Mouse (Mus musculus) adrenal gland (tissue): ENCODE measurements at regions not wholly inside any gene's neighbourhood (a gene's known extent, or its start where the extent isn't known, plus 50 kb on each side); places are given as distances from the start of the nearest gene placed in this dataset.

ENCODE experiments used
- intact Hi-C: fragments of 180-260 bp; cut with DNase I; formaldehyde crosslinking; loops from one replicate; pipeline ENCODE4 v1.15.1; 2025

DNA sequence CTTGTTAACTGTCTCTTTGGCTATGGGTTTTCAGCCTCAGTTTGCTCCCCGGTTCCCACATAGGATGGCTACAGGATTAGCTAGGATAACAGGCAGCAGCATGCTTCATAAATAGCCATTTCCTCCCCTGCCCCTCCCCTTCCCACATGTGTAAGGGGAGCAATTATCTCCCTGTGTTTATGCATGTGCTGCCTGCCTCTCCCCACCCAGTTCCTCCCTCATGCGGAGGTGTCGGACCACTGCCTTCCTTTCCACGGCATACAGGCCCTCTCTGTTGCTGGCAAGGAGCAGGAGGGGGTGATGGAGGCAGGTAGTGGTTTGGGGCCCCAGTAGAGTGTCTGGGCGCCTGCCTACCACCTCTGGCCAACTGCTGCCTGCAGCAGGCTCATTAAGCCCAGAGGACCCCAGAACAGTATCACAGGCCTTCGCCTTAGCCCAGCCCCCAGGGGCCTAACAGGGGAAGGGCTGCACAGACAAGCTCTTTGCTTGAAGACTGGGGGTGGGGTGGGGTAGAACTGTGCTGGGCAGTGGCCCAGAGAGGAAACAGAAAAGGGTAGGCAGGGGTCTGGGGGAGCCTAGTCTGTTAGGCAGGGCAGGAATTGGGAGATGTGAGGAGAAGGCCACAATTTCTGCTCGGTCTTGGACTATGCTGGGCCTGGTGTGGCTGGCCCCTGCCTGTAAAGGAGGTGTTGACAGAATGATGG lies 79.1 kb upstream of the Pja1 start:
- intact Hi-C loops = no loop called here

DNA sequence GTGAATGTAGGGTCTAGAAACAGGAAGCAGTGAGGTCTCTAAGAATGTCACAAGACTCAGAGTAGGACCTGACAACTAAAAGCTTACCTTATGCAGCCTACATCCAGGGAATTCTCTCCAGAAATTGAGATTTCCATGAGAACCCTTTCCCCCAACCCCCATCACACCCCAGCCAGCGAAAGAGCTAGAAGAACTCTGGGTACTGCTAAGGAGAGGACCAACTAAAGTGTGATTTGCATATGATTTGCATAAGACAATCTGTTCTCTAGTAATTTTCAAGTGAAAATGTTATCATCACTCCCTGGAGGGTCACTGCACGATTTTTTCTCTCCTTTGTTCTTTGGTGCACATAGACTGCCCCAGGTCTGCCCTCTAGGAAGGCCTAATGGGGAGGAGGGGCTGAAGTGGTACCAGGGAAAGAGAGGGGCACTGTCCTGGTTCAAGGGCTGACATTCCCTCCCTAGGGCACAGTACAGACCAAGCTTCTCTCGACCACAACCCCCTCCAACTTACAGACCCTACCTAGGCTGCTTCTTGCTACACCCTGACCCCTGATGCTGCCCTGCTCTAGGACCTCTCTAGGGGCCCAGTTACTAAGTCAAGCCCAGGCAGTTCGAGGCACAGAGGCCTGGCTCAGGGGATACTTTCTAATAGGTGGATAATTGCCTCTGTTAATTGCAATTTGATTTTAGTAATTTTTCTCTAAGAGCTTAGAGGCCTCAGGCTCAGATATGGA lies 77.4 kb upstream of the Pja1 start:
- intact Hi-C loops = no loop called here

DNA sequence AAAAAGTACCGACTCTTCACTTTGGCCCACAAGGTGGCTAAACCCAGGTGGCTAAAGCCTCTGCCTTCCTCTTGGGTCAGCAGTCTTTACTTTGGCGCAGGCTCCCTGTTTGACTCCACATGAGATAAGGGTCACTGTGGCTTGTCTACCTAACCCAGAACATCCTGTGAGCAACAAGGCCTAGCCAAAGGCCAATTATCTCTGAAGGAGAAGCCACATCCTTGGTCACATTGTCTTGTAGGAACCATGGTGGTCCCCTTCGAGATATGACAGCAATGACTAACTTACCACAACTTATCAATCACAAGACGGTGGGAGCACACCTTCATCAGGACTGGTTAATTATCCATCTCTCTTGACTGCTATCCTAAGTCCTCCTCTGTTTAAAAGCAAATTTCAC lies 73.3 kb upstream of the Pja1 start:
- intact Hi-C loops = no loop called here

DNA sequence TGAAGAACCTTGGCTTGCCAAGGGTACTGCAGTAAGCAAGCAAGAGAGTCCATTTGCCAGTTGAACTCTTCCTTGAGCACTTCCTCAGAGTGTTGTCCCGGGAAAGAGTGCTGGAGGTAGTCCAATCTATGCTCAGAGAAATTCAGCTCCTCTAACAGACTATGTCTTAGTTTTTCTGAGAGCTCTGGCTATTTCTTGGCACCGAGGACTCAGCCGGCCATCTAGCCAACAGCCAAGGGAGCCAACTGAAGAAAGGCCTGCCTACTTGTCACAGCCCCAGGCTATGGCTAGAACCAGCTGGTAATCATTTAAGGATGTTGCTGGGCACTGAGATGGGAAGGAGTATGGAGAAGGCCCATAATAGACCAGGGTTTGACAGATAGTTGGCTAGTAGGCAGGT lies 70.8 kb upstream of the Pja1 start:
- intact Hi-C loops = no loop called here

DNA sequence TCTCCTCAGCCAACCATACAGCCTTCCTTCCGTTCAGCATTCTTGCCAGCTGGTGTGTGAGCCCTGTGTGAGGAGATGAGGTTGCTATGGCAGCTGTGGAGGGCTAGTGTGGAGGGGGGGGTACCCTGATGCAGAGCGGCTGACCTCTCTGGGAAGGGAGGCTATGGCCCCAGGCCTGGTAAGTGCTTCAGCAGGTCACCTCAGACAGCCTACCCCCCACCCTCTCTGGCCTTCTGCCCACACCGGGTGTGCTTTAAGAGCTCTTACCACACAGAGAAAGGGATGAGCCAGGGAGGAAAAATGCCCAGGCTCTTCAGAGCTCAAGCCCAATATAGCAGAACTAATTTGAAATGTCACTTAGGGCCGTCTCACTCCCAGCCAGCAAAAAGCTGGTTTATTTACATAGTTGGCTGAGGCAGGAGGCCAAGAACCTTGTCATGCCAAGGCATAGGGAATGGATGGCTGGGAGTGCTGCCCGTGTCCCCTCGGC lies 69.1 kb upstream of the Pja1 start:
- intact Hi-C loops = no loop called here

DNA sequence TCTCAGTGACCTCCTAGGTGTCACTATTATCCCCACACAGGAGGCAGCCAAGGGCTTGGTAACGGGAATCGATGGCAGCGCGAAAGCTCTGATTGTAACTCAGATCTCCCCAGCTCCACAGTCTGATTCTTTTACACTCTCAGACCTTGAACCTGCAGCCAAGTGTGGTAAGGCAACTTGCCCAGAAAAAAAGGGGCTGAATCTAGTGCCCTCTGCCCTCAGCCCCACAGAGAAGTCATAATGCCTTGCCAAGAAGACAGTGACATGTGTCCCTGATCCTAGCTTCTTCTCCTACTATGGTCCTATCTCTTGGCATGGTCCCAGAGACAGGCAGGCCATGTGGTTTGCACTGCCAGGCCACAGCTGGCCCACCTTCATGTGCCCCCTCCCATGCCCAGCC lies 68.6 kb upstream of the Pja1 start:
- intact Hi-C loops = no loop called here

DNA sequence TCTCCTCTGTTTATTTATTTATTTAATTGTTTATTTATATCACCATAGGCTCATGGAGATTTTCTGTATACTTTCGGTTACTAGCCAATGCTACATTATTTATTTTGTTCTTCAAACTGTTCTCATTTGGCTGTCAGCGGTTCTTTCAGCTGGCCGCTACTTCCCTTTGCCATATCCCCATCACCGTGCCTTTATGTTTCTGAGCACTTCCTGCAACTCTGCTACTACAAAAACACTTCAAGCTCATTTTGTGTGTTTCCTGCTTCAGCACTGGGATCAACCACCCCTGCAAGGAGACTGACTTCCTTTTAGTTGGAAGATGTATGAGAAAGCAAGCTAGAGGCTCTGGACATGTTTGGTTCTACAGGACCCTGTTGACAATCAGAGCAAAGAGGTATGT lies 66.7 kb upstream of the Pja1 start:
- intact Hi-C loops = no loop called here

DNA sequence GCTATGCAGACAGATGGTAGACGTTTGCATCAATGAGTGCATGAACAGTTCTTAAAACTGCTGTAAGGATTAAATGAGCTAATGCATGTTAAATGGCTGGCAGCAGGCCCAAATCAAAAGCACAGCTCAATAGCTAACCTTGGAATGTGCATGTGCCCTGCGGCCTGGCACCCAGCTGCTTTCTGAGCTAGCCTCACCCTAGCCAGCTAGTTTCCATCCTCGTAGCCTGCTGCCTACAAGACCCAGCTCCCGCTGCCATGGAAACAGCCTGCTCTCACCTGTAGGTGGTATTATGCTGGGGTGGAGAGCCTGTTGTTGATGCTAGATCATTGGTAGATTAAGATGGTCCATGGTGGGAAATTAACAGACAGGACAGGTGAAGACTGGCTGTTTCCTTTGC lies 63.8 kb upstream of the Pja1 start:
- intact Hi-C loops = no loop called here

DNA sequence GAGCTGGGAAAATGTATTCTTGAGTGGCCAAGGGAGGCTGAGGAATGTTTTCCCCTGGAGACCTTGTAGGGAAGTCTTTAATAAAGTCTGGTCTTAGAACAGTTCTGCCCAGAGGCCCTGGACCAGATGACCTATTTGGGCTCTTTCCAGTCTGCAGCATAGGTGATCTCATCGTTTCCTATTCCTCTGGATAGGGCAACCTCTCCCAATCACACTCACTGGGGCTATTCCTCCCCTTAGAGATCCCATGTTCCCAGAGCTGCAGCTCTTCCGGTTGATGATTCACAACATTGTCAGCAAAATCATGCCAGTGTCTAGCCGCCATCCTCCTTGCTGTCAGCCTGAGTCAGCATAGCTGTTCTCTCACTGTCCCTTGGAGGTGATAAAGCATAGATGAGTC lies 60.1 kb upstream of the Pja1 start:
- intact Hi-C loops = no loop called here

DNA sequence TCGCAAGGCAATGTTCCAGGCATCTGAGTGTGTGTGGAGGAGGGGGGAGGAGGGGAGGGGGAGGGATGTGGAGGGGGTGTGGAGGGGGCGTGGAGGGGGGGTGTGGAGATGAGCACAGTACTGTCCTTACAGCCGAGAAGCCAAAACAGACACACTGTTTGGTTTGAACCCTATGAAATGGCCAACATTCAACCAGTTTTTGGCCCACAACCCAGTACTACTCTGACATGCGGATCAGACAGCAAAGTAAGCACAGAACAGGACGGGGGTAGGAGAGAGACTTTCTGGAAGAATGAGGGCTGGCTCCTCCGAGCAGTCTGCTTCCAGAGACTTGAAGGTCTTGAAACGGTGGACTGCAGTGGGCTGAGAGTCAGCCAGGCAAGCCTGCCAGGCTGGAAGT lies 59.4 kb upstream of the Pja1 start:
- intact Hi-C loops = no loop called here

DNA sequence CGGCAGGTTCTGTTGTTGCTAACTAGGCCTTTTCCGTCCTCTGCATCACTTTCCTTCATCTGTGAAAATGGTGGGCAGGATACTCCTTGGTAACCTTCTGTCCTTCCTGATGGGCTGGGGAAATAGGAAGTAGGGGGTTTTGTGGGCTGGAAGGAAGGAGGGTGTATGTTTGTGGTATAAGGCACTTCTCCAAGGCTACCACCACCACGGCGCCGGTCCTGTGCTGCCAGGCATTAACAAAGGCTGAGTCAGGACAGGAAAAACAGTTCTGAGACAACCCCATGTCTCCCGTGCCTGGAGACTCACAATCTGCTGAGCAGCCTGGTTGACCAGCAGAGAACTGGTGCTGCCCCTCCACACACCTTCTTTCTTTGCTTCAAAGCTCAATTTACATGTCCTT lies 52.2 kb upstream of the Pja1 start:
- intact Hi-C loops = loop anchor here (2.0 to 5.0 kb wide), 2 partner anchors 139 to 391 kb away; no protein-coding TSS in a partner anchor

DNA sequence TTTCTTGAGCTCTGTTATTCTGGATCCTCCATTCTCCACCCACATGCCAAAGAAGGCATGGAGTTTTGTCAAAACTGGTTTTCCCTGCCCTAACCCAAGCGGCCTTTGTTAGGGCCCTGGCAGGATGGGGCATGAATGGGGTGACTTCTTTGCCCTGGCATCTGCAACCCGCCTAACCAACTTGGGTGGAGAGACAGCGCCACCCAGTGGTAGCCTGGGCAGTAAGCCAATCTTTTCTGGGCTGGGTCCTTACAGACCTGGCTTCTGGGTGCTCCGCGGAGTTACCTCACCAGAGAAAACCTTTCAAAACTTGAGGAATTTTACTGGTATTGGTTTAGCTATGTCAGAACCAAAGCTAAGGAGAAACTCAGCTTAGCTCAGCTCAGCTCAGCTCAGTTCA lies 51.8 kb upstream of the Pja1 start:
- intact Hi-C loops = loop anchor here (2.0 to 5.0 kb wide), 2 partner anchors 139 to 390 kb away; no protein-coding TSS in a partner anchor

DNA sequence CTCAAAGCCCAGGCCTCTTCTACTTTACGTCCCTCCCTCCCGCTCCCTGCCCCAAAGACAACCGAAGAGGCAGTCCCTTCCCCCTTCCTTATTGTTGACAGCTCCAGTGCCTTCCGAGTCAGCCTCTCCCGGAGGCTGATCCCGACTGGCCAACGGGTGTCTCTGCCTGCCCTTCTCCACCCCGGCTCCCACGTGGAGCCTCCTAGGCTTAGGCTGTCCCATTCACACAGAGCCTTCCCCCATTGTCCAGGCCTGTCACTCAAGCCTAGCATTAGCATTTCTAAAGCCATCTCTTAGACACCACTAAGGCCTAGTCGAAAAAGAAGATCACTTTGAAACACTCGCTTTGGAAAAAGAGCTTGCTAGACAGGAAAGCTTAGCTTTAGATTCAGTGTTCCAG lies 51.2 kb upstream of the Pja1 start:
- intact Hi-C loops = loop anchor here (2.0 to 5.0 kb wide), 2 partner anchors 140 to 389 kb away; no protein-coding TSS in a partner anchor

DNA sequence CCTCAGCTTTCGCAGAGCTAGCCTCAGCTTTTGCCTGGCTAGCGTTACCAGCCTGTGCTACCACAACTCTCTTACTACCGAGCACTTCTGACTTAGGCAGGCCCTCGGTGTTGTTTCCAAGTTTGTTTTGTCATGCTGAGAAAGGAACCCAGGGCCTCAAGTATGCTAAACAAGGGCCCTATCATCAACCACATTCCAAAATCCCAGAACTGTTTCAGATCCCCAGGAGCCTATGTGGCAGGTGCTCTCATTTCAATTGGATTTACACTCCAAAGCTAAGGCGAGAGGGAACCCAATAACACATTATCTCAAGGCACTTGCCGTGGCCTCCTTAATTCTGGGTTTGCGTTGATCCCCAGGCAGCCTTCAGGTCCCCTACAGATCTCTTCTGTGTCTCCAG lies 50.8 kb upstream of the Pja1 start:
- intact Hi-C loops = loop anchor here (2.0 to 5.0 kb wide), 2 partner anchors 140 to 389 kb away; no protein-coding TSS in a partner anchor
